Mouse (Mus musculus): Measurements from ENCODE around the gene Pde3a.

- TF ChIP-seq POLR2A (IDR thresholded peaks at IDR 0.05; ENCODE audit: extremely low read depth, insufficient read depth, low read length) (no peak), CTCF (IDR thresholded peaks at IDR 0.05; ENCODE audit: low read depth, low read length) (no peak)
Observed at GRCm38 (mm10) chr6:141395926-141396325, 146.9 kb downstream of the Pde3a start.

All from liver, adult 2 months (tissue).